Mouse (Mus musculus) megakaryocyte progenitor cell, adult 5-6 weeks (primary cell): ENCODE measurements around the gene Rln1. TPM values are rescaled to one million over a fixed set of nuclear protein-coding genes. Genes with fewer than 3 reads are reported as not detected.
A peak's percentile ranks its signal among the peaks of the same experiment; 100 is the strongest.

Experiments used
- ATAC-seq: replicated peaks from 2 replicates; pipeline ENCODE4 v1.8.0; 2016; ENCODE audit warnings: mild to moderate bottlenecking, moderate TSS enrichment, inconsistent platforms; ENCODE audit not compliant: poor library complexity
- total RNA-seq, 2 experiments: library from RNA; stranded (forward) in 1 of 2; stranded (reverse) in 1 of 2; fragments of 157-497, 149-512 nt in 1 of 2; fragments of 200-1000 nt in 1 of 2; gene quantifications; 2 replicates each; pipeline versions ENCODE4 v1.2.3 to v1.2.4; 2015 to 2017

Gene Rln1
- total RNA-seq (2015) (not detected in 2 replicates), total RNA-seq (2017) (not detected in 2 replicates)

- no peak for ATAC-seq
These were observed at the start of gene Rln1 for GRCm38 (mm10) chr19:29334068-29334745. Gene Rln1 (minus strand): TSS chr19:29334670.

GRCm38 (mm10) chr19:29383368-29383767, 48.9 kb upstream of the Rln1 start:
- peak; percentile 27 for ATAC-seq

- ATAC-seq: no peak
These were observed 45.6 kb upstream of the Rln1 start for GRCm38 (mm10) chr19:29379839-29380603.

- ATAC-seq: no peak
These were observed 41.9 kb upstream of the Rln1 start for GRCm38 (mm10) chr19:29376382-29376781.

- ATAC-seq: no peak
These were observed 40.5 kb upstream of the Rln1 start for GRCm38 (mm10) chr19:29374947-29375346.

GRCm38 (mm10) chr19:29373438-29373837, 39.0 kb upstream of the Rln1 start:
- no peak for ATAC-seq

GRCm38 (mm10) chr19:29372621-29373020, 38.2 kb upstream of the Rln1 start:
- no peak for ATAC-seq

GRCm38 (mm10) chr19:29372138-29372537, 37.7 kb upstream of the Rln1 start:
- no peak for ATAC-seq

- ATAC-seq: no peak
These were observed 37.0 kb upstream of the Rln1 start for GRCm38 (mm10) chr19:29371284-29372081.

- ATAC-seq: no peak
These were observed 36.2 kb upstream of the Rln1 start for GRCm38 (mm10) chr19:29370545-29371283.

GRCm38 (mm10) chr19:29370112-29370511, 35.6 kb upstream of the Rln1 start:
- peak; percentile 59 for ATAC-seq

- ATAC-seq: no peak
These were observed 34.3 kb upstream of the Rln1 start for GRCm38 (mm10) chr19:29368671-29369309.

- ATAC-seq: no peak
These were observed 33.6 kb upstream of the Rln1 start for GRCm38 (mm10) chr19:29368041-29368440.

- peak; percentile 93 for ATAC-seq
These were observed 32.6 kb upstream of the Rln1 start, which contains the start of the genes Plgrkt and Cd274 for GRCm38 (mm10) chr19:29366969-29367622. Gene Plgrkt (minus strand): TSS chr19:29367390. Gene Cd274 (plus strand): TSS chr19:29367455.

- no peak for ATAC-seq
These were observed 31.9 kb upstream of the Rln1 start for GRCm38 (mm10) chr19:29366226-29366968.

GRCm38 (mm10) chr19:29365105-29365504, 30.6 kb upstream of the Rln1 start:
- no peak for ATAC-seq

- ATAC-seq: no peak
These were observed 29.6 kb upstream of the Rln1 start for GRCm38 (mm10) chr19:29364076-29364475.

- ATAC-seq: no peak
These were observed 29.1 kb upstream of the Rln1 start for GRCm38 (mm10) chr19:29363557-29363956.
